Mouse (Mus musculus) left cerebral cortex, adult 8-10 months (tissue): Measurements from ENCODE around the gene Tacstd2. TPM values are rescaled to one million over a fixed set of nuclear protein-coding genes. Genes with fewer than 3 reads are reported as not detected.
"Not testable (repeated sequence)": the region's sequence is repeated elsewhere in the genome, so short reads cannot be mapped to it uniquely, and the experiment has no call there.

Experiments used
- DNase-seq, 2 experiments: peaks; one replicate each; pipeline ENCODE4 v3.0.0; 2022; ENCODE audit warnings: low spot score in 2 of 2
- total RNA-seq, 4 experiments: library from RNA; stranded (reverse); gene quantifications; 2 replicates each; pipeline ENCODE4 v1.2.4; 2022

Gene Tacstd2
- total RNA-seq = under 1 TPM in 1 of 4 experiments, not detected in 3; 0.28 TPM

DNA sequence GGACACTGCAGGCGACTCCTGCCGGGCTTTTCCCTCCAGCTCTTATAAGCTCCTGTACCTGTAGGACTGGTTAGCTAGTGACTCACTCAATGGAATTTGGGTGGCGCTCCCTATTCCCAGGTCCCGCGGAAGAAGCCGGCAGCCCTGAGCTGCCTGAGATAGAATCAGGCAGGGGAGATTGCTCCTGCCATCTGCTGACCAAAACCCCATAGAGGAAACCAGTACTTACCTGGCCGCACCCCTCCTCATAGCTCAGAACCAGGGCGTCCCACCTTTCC is at the start of gene Tacstd2:
Gene Tacstd2, minus strand, starts transcription at position 20 of the 278 bp plus-strand sequence.
- no peak for DNase-seq

GRCm38 (mm10) chr6:67566270-67566669 is 30.7 kb upstream of the Tacstd2 start:
- DNase-seq = no peak

GRCm38 (mm10) chr6:67555376-67555775 is 19.8 kb upstream of the Tacstd2 start:
- no peak for DNase-seq

- DNase-seq = no peak
These were observed 14.0 kb upstream of the Tacstd2 start for GRCm38 (mm10) chr6:67549550-67549949.

DNA sequence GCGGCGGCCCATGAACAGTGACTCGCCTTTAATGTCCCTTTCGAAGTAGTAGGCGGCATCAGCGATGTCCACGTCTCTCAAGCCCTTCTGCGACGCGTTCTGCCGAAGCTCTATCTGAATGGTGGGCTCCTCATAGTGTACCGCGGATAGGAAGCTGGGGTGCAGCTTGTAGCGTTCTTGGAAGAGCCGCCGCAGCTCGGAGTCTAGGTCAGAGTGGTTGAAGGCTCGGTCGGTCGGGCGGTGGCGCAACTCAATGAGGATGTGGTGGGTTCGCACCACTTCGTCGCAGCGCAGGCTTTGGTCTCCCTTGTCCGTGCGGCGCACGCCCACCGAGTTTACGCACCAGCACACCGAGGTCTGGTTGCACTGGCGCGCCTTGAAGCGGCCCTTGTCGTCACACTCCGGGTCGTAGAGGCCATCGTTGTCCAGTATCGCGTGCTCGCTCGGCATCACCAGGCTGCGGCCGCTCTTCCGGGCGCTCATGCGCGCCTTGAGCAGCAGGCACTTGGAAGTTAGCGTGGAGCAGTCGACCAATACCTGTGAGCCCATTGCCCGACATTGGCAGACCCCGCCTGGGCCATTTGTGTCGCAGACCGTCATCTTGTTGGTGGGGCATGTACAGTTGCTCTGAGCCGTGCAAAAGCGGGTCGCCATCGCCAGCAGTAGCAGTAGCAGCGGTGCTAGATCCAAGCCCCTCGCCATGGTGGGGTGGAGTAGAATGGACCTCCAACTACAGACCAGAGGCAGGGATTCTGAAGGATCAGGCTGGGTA is 405 bp downstream of the Tacstd2 start:
- no peak for DNase-seq

DNA sequence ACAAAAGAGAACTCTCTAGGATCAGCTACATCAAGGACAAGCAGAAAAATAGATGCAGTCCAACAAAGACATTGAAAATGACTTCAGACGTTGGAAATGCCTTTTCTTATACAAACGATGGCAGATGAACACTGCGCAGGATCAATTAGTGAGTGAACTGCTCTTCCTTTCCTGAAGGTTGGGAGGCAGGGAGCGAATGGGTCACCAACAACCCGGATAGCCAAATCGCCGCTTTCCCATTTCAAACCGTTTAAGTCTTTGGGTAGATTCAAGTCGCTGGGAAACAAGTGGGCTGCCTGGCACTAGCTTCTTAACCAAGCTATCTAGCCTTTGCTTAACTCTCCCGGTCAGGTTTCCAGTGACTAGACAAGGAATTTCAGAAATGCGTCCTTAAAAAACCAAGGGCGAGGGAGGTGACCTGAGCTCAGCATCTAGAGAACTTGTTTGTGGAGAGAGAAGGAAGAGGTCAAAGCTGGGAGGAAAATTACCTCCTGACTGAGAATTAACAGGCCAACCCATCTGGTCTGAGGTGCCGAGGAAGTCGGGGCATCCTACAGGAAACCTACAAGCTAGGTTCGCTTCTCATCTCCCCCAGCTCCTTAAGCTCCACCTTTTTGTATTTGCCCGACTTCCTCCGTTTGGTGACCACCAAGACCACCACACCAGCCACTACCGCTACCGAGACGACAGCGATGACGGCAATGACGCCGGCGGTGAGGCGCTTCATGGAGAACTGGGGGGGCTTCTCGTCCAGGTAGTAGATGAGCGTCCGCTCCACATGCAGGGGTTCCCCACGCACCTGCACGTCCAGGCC is 1.2 kb downstream of the Tacstd2 start:
- no peak for DNase-seq

GRCm38 (mm10) chr6:67532665-67533440 is 2.7 kb downstream of the Tacstd2 start:
- no peak for DNase-seq

DNA sequence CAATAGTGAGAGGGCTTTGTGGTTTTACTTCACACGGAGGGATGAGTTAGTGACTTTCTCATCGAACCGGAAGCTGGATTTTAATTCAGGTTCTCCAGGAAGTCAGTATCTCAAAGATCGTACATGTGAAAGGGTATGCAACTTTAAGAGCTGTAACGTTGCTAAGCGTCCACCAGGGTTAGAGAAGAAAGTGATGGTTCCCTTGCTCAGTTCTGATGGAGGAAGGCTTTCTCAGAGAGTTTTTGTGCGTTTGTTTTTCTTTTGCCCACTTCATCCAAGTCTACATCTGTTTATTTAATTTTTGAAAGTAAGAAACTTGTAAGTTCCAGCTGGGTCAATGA is 3.8 kb downstream of the Tacstd2 start:
- no peak for DNase-seq

DNA sequence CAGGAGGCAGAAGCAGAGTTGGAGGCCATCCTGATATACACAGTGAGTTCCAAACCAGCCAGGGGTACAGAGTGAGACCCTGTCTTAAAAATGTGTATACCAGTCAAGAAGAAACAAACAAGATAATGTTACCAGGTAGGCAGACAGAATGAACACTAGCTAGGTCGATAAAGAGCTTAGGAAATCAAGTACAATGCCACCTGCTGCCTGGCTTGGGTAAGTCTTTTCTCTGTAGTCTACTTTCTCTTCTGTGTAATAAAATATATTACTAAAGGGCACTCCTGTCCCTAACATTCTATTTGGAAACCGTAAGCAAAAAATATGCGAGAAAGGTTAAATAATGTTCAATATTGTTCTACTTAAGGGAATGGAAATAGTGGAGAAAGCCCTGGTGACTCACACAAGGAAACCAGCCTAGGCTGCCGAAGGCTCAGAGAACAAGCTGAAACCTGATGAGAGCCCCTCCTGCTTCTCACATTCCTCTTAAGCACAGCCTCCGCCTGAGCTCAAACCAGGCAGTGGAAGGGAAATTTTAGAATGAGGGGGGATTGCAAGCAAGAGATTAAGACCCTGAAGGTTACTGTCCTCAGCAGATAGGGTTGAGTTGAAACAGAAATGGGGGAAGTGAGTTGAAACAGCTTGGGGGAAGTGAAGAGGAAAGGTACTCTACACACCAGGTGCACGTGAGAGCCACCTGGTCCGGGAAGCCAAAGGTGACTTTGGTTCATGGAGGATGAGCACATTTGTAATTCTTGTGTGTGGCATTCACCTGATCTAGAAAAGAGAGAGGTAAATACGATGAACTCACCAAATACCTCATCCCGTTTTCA is 4.4 kb downstream of the Tacstd2 start:
- no peak for DNase-seq

- DNase-seq = no peak
These were observed 9.2 kb downstream of the Tacstd2 start for GRCm38 (mm10) chr6:67526356-67526755.

- DNase-seq = no peak
These were observed 24.8 kb downstream of the Tacstd2 start for GRCm38 (mm10) chr6:67510752-67511151.

- DNase-seq = not testable (repeated sequence)
These were observed 33.7 kb downstream of the Tacstd2 start for GRCm38 (mm10) chr6:67501938-67502337.

DNA sequence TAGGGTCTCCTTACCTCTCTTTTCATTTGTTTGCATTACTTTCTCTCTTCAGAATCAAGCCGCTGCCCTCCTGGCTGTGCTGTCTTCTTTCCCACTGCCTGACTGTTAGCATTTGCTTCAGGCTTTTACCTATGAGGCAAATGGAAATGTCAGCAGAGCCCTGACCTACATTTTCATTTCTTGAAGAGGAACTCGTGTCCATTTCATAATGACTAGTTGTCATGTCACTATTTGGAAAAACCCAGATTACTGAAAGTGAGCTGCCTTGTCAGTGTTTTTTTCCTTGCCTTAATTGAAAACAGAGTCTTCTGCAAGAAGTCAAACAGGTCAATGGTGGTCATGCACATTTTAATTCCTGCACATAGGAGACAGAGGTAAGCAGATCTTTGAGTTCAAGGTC is 43.8 kb downstream of the Tacstd2 start, which contains the start of gene Il23r:
Gene Il23r, minus strand, starts transcription at position 101 of the 400 bp plus-strand sequence.
- DNase-seq = no peak

Other genes with a start within 250 kb of the Tacstd2 start
- gene Il12rb2, start 159.6 kb downstream of the Tacstd2 start, total RNA-seq = under 1 TPM in 3 of 4 experiments, not detected in 1; 0.14 to 0.19 (median 0.16) TPM
- gene Il23r, start 43.9 kb downstream of the Tacstd2 start, total RNA-seq = not detected